Mouse (Mus musculus): ENCODE measurements around the gene Bicd1.

The Bicd1 gene

DNA sequence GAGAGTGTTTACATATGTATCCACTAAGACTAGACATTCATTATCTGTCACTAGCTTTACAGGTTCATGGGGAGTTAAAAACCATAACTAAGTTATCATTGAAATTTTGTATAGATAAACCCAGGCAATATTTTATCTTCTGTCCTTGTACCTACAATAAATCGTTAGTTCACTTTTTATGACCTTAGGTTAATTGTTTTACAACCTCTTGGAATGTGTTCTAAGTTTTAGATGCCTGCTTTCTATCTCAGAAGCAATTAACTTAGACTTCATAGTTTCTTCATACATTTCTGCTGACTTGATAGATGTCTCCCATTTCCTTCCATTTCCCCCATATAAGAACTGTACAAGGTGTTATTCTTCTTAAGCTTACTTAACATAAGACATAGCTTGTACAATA lies 158.5 kb downstream of the Bicd1 start:
- DNase-seq (ENCODE audit: low spot score), result no peak

- DNase-seq (ENCODE audit: low spot score), result no peak
Observed at GRCm38 (mm10) chr6:149574288-149574687, 165.6 kb downstream of the Bicd1 start.

DNA sequence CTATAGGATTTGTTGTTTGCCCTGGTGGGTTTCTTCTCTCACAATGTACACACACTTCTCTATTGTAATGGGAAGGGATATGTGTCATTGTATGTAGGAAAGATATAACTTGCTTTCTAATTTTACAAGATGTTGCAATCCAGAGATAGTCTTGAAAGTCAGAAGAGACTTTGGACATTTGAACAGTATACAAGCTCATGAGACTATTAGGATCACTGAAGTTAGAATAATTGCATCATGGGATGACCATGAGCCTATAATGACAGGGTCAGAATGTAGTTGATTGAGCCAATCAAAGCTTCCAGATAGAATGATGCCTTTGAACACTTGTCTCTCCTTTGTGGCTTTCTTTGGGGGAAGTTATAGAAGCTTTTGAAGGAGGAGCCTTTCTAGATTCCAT lies 171.4 kb downstream of the Bicd1 start:
- no peak for DNase-seq (ENCODE audit: low spot score)

DNA sequence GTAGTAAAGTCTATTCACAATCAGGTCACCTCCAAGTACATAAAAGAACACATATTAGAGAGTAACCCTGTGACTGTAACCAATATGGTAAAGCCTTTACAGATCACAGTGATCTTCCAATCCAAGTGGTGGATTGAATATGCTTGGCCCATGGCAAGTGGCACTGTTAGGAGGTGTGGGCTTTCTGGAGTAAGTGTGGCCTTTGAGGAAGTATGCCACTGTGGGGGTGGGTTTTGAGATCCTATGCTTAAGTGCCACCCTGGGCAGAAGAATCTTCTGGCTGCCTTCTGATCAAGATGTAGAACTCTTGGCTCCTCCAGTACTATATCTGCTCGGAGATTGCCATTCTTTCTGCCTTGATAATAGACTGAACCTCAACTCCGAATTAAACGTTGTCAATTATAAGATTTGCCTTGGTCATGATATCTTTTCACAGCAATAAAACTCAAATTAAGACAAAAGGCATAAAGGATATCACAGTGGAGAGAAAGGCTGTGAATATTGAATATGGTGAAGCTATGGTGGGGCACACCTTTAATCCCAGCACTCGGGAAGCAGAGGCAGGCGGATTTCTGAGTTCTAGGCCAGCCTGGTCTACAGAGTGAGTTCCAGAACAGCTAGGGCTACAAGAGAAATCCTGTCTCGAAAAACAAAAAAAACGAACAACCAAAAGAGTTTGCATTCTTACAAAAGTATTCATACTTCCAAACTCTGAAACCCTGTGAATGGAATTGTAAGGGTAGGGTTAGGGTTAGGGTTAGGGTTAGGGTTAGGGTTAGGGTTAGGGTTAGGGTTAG lies 177.2 kb downstream of the Bicd1 start:
- no peak for DNase-seq (ENCODE audit: low spot score)
